Mouse (Mus musculus): ENCODE measurements around the gene Sash3.

GRCm38 (mm10) chrX:48106226-48106625, 40.0 kb upstream of the Sash3 start:
- TF ChIP-seq CTCF (conservative IDR thresholded peaks at IDR 0.05; ENCODE audit: low read length) (no peak), NANOG (IDR thresholded peaks at IDR 0.05; ENCODE audit: borderline replicate concordance, low read length) (no peak)
